ENCODE assay signal across 21 mouse cellular contexts in the genomic region with DNA sequence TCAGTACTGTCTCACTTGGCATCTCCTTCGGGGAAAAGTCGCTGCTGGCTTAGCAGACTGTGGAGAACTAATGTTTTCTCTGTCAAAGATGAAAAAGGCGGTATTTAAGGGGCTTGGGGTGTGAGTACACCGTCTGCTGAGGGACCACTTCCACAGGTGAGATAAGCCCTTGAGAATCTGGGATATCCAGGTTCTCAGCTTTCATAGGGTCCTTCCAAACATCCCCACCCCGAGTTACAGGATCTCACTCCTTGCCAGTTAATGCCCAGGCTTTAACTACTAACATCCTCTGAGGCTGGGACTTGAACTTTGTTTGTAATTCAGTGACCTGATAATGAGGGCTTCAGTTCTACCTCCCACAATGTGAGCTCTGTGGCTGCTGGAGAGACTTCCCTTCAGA.
DNase-seq lines count a peak whose midpoint lies in the region; ATAC-seq and TF ChIP-seq lines count a peak whose summit lies in the region.
"Had no signal": no experiment of that assay in that cellular context is flagged by ENCODE, and none has a peak within 500 bp of the region (broad histone marks: within the 10 kb centered on the region; RNA-seq: fewer than 3 reads in every experiment).

No protein-coding gene starts in this region.

- H3K4me2 ChIP-seq in midbrain, embryonic 11.5 days: no peak overlapping the region
- no peak overlapping the region for H3K4me2 ChIP-seq in midbrain, embryonic 15.5 days

- no peaks in the 10 kb centered on the region for H3K27me3 ChIP-seq in heart, adult 2 months (ENCODE audit: control insufficient read depth, insufficient read depth, low read length)
- no peaks in the 10 kb centered on the region; the same call in 1 of the 2 replicates for H3K27me3 ChIP-seq in midbrain, embryonic 11.5 days (ENCODE audit: control insufficient read depth, insufficient read depth, low read length)
- no peaks in the 10 kb centered on the region for H3K27me3 ChIP-seq in midbrain, embryonic 15.5 days (replicated peaks)
- H3K27me3 ChIP-seq: Patski had no signal

- no peak overlapping the region for H3K9ac ChIP-seq in heart, adult 2 months (ENCODE audit: low read depth, low read length)
- H3K9ac ChIP-seq in midbrain, embryonic 11.5 days (ENCODE audit: low read length): no peak overlapping the region
- no peak overlapping the region for H3K9ac ChIP-seq in midbrain, embryonic 15.5 days

- no peaks in the 10 kb centered on the region for H3K4me1 ChIP-seq in heart, adult 2 months (ENCODE audit: control insufficient read depth, insufficient read depth, low read length)
- peaks cover 2% of the 10 kb centered on the region; the same call in 1 of the 2 replicates for H3K4me1 ChIP-seq in midbrain, embryonic 11.5 days (ENCODE audit: control insufficient read depth, insufficient read depth, low read length)
- peaks cover 8% of the 10 kb centered on the region for H3K4me1 ChIP-seq in midbrain, embryonic 15.5 days

- TF ChIP-seq EP300 in heart, adult 2 months (IDR thresholded peaks at IDR 0.05; ENCODE audit: insufficient read depth, low read depth, low read length): no peak

- H3K9me3 ChIP-seq in midbrain, embryonic 11.5 days (ENCODE audit: control insufficient read depth, low read length): no peaks in the 10 kb centered on the region
- H3K9me3 ChIP-seq in midbrain, embryonic 15.5 days: no peaks in the 10 kb centered on the region

- WGBS in heart, adult 2 months: 69% methylated on average over 5 of the region's 5 CpGs
- WGBS in midbrain, embryonic 11.5 days: 80% methylated on average over 5 of the region's 5 CpGs
- 80% methylated on average over 5 of the region's 5 CpGs for WGBS in midbrain, embryonic 15.5 days

- peak; percentile 67 for DNase-seq in heart, adult 11 months
- no peak for DNase-seq in heart, adult 2 months
- no peak for DNase-seq in layer of hippocampus, adult 2 months (ENCODE audit: low spot score in 2 of 2)
- no peak for DNase-seq in layer of hippocampus, adult 8-10 months (ENCODE audit: low spot score in 2 of 2)
- no peak for DNase-seq in left cerebral cortex, adult 2 months (ENCODE audit: extremely low spot score in 1 of 2, low spot score in 2 of 2)
- no peak for DNase-seq in left cerebral cortex, adult 11 months (ENCODE audit: low spot score)
- peak; percentile 67 for DNase-seq in midbrain, embryonic 11.5 days (ENCODE audit: low spot score, missing footprints)
- DNase-seq: adrenal gland, adult 2 months; adrenal gland, adult 8-10 months; adrenal gland, postnatal 10 days; adrenal gland, postnatal 14 days; adrenal gland, postnatal 25 days; adrenal gland, postnatal 36 days; B cell, adult 2 months; cerebellum, adult 11 months; cerebellum, adult 11-12 months had no signal

- no peak for ATAC-seq in midbrain, embryonic 11.5 days (ENCODE audit: low FRiP score)
- no peak for ATAC-seq in midbrain, embryonic 15.5 days (replicated peaks)
- ATAC-seq: activated CD4-positive, CD25-positive, alpha-beta regulatory T cell, adult 4 months; CD4-positive, CD25-positive, alpha-beta regulatory T cell, adult 4 months; Patski had no signal

- H3K36me3 ChIP-seq in heart, adult 2 months (ENCODE audit: control insufficient read depth, insufficient read depth, low read length): no peaks in the 10 kb centered on the region
- H3K36me3 ChIP-seq in midbrain, embryonic 11.5 days (ENCODE audit: control insufficient read depth, insufficient read depth, low read length): no peaks in the 10 kb centered on the region
- H3K36me3 ChIP-seq in midbrain, embryonic 15.5 days (replicated peaks): no peaks in the 10 kb centered on the region
- H3K36me3 ChIP-seq: G1E had no signal

- TF ChIP-seq POLR2A in heart, adult 2 months (IDR thresholded peaks at IDR 0.05; ENCODE audit: insufficient read depth, low read depth, low read length): no peak

- no peaks in the 10 kb centered on the region for H3K79me2 ChIP-seq in heart, adult 2 months (replicated peaks; ENCODE audit: control insufficient read depth, insufficient read depth, low read length)

- intact Hi-C loops in heart, adult 2 months (cut with DNase I): loop anchor here (10.0 kb wide), 1 partner anchor 196 kb away; no protein-coding TSS in a partner anchor
- intact Hi-C loops in left cerebral cortex, adult 2 months (cut with DNase I): loop anchor here (10.0 kb wide), 1 partner anchor 906 kb away; no protein-coding TSS in a partner anchor

- H3K27ac ChIP-seq in heart, adult 2 months: no peak overlapping the region
- H3K27ac ChIP-seq in layer of hippocampus, adult 2 months: peak overlapping the region; percentile 40
- peak overlapping the region; percentile 5; the same call in 1 of the 2 replicates for H3K27ac ChIP-seq in left cerebral cortex, adult 2 months
- no peak overlapping the region for H3K27ac ChIP-seq in midbrain, embryonic 11.5 days (ENCODE audit: low read depth, low read length)
- H3K27ac ChIP-seq in midbrain, embryonic 15.5 days: no peak overlapping the region

- no peak overlapping the region for H3K4me3 ChIP-seq in heart, adult 2 months
- no peak overlapping the region for H3K4me3 ChIP-seq in layer of hippocampus, adult 2 months
- H3K4me3 ChIP-seq in left cerebral cortex, adult 2 months: no peak overlapping the region
- no peak overlapping the region for H3K4me3 ChIP-seq in midbrain, embryonic 11.5 days (ENCODE audit: low read depth, low read length)
- no peak overlapping the region for H3K4me3 ChIP-seq in midbrain, embryonic 15.5 days

- TF ChIP-seq CTCF in heart, adult 2 months (IDR thresholded peaks at IDR 0.05): no peak
- no peak for TF ChIP-seq CTCF in layer of hippocampus, adult 2 months (conservative IDR thresholded peaks at IDR 0.05)
- TF ChIP-seq CTCF in left cerebral cortex, adult 2 months (IDR thresholded peaks at IDR 0.05): no peak

Comparison
In these comparisons a context has a peak if more than half of its experiments do, and no peak if none do; other contexts are left out.
1. DNase-seq: peak in heart, adult 11 months (single experiment) and midbrain, embryonic 11.5 days (single experiment); none in heart, adult 2 months (0 of 2), layer of hippocampus, adult 2 months (0 of 2), layer of hippocampus, adult 8-10 months (0 of 2), left cerebral cortex, adult 2 months (0 of 2) and left cerebral cortex, adult 11 months (single experiment).
2. H3K27ac ChIP-seq: peak in layer of hippocampus, adult 2 months (single experiment) and left cerebral cortex, adult 2 months (single experiment); none in heart, adult 2 months (single experiment), midbrain, embryonic 11.5 days (single experiment) and midbrain, embryonic 15.5 days (single experiment).